Mouse (Mus musculus): ENCODE data around the gene Dhx38. TPM values are rescaled to one million over a fixed set of nuclear protein-coding genes. Genes with fewer than 3 reads are reported as not detected.

The Dhx38 gene
- polyA plus RNA-seq, 1 experiment = 19.3 TPM

- Histone ChIP-seq H3K79me2 (ENCODE audit: control insufficient read depth, insufficient read depth) (no peaks in the 10 kb centered on the region), H3K36me3 (ENCODE audit: control insufficient read depth, insufficient read depth) (no peaks in the 10 kb centered on the region), H3K4me3 (peak overlapping the region; percentile 78), H3K27me3 (ENCODE audit: control insufficient read depth, insufficient read depth, insufficient read length) (peaks cover 4% of the 10 kb centered on the region), H3ac (ENCODE audit: control insufficient read depth, insufficient read length) (peak overlapping the region; percentile 12), H3K4me2 (ENCODE audit: low read depth) (peak overlapping the region; percentile 91)
- no peak for TF ChIP-seq POLR2A (IDR thresholded peaks at IDR 0.05; ENCODE audit: insufficient read length, low read depth)
These were observed 42.0 kb upstream of the Dhx38 start for GRCm38 (mm10) chr8:109607650-109608049.

- TF ChIP-seq USF1 (IDR thresholded peaks at IDR 0.05; ENCODE audit: low read depth) (no peak), POLR2A (IDR thresholded peaks at IDR 0.05; ENCODE audit: insufficient read length, low read depth) (no peak), TCF12 (IDR thresholded peaks at IDR 0.05; ENCODE audit: insufficient read depth, poor library complexity, severe bottlenecking) (no peak), E2F4 (IDR thresholded peaks at IDR 0.05; ENCODE audit: insufficient read depth) (no peak), CEBPB (IDR thresholded peaks at IDR 0.05; ENCODE audit: insufficient read depth, poor library complexity, severe bottlenecking) (no peak), SRF (IDR thresholded peaks at IDR 0.05; ENCODE audit: control insufficient read depth, insufficient read length, low read depth) (no peak), MYOD1 (IDR thresholded peaks at IDR 0.05; ENCODE audit: control insufficient read depth in 1 of 3, insufficient read length in 2 of 3, low read depth in 2 of 3) (no peak), POLR2AphosphoS2 (IDR thresholded peaks at IDR 0.05; ENCODE audit: insufficient read length, low read depth) (no peak), MAX (IDR thresholded peaks at IDR 0.05; ENCODE audit: low read depth) (no peak), REST (IDR thresholded peaks at IDR 0.05; ENCODE audit: insufficient read depth, insufficient read length) (no peak), MYOG (IDR thresholded peaks at IDR 0.05; ENCODE audit: control insufficient read depth in 1 of 3, insufficient read depth in 1 of 3, insufficient read length in 2 of 3, low read depth in 2 of 3) (no peak), TCF3 (IDR thresholded peaks at IDR 0.05; ENCODE audit: insufficient read length, low read depth) (no peak)
- Histone ChIP-seq H3ac (ENCODE audit: control insufficient read depth, insufficient read length) (no peak overlapping the region), H3K4me3 (no peak overlapping the region)
These were observed 41.1 kb upstream of the Dhx38 start for GRCm38 (mm10) chr8:109606725-109607124.

GRCm38 (mm10) chr8:109595854-109596253 lies 30.2 kb upstream of the Dhx38 start:
- Histone ChIP-seq H3K36me3 (ENCODE audit: control insufficient read depth, insufficient read depth) (peaks cover 3% of the 10 kb centered on the region), H3K4me3 (no peak overlapping the region), H3K4me2 (ENCODE audit: low read depth) (no peak overlapping the region), H3K79me2 (ENCODE audit: control insufficient read depth, insufficient read depth) (no peaks in the 10 kb centered on the region), H3K27me3 (ENCODE audit: control insufficient read depth, insufficient read depth, insufficient read length) (no peaks in the 10 kb centered on the region), H3ac (ENCODE audit: control insufficient read depth, insufficient read length) (no peak overlapping the region)
- TF ChIP-seq SRF (IDR thresholded peaks at IDR 0.05; ENCODE audit: control insufficient read depth, insufficient read length, low read depth) (no peak), E2F4 (IDR thresholded peaks at IDR 0.05; ENCODE audit: insufficient read depth) (no peak), USF1 (IDR thresholded peaks at IDR 0.05; ENCODE audit: low read depth) (no peak), REST (IDR thresholded peaks at IDR 0.05; ENCODE audit: insufficient read depth, insufficient read length) (no peak), CEBPB (IDR thresholded peaks at IDR 0.05; ENCODE audit: insufficient read depth, poor library complexity, severe bottlenecking) (no peak), TCF3 (IDR thresholded peaks at IDR 0.05; ENCODE audit: insufficient read length, low read depth) (no peak), POLR2AphosphoS2 (IDR thresholded peaks at IDR 0.05; ENCODE audit: insufficient read length, low read depth) (no peak), MYOD1 (IDR thresholded peaks at IDR 0.05; ENCODE audit: control insufficient read depth in 1 of 3, insufficient read length in 2 of 3, low read depth in 2 of 3) (no peak), TCF12 (IDR thresholded peaks at IDR 0.05; ENCODE audit: insufficient read depth, poor library complexity, severe bottlenecking) (no peak), MAX (IDR thresholded peaks at IDR 0.05; ENCODE audit: low read depth) (no peak), POLR2A (IDR thresholded peaks at IDR 0.05; ENCODE audit: insufficient read length, low read depth) (no peak), MYOG (IDR thresholded peaks at IDR 0.05; ENCODE audit: control insufficient read depth in 1 of 3, insufficient read depth in 1 of 3, insufficient read length in 2 of 3, low read depth in 2 of 3) (no peak)

More at GRCm38 (mm10) chr8:109606725-109607124, 41.1 kb upstream of the Dhx38 start:
- H3K27me3 ChIP-seq (ENCODE audit: control insufficient read depth, insufficient read depth, insufficient read length) = peaks cover 4% of the 10 kb centered on the region
- no peak overlapping the region for H3K4me2 ChIP-seq (ENCODE audit: low read depth)
- no peaks in the 10 kb centered on the region for H3K79me2 ChIP-seq (ENCODE audit: control insufficient read depth, insufficient read depth)
- H3K36me3 ChIP-seq (ENCODE audit: control insufficient read depth, insufficient read depth) = no peaks in the 10 kb centered on the region

DNA sequence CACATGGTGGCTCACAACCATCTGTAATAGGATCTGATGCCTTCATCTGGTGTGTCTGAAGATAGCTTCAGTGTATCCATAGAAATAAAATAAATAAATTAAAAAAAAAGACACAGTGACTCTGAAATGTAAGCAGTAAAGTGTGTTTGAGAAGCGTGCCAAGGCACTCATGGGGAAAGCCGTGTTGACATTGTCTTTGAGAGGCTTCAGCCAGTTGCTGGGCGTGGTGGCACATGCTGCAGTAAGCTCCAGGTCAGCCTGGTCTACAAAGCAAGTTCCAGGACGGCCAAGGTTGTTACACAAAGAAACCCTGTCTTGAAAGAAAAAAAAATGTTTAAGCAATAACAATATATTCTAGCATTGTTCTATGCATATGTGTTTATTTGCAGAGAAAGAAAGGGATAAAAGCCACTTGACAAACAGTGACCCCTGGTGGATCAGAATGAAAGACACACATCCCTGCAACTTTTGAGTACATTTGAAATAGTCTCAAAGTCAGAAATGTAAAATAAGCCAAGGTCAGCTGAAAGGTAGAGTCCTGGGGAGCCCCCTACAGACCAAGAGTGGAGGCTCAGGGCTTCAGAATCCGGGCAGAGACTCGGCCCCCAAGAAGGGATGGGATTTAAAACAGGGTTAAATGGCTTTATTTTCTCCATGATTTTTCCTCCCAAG lies 27.6 kb upstream of the Dhx38 start:
- Histone ChIP-seq H3K4me3 (no peak overlapping the region), H3K27me3 (ENCODE audit: control insufficient read depth, insufficient read depth, insufficient read length) (no peaks in the 10 kb centered on the region), H3K4me2 (ENCODE audit: low read depth) (no peak overlapping the region), H3K79me2 (ENCODE audit: control insufficient read depth, insufficient read depth) (no peaks in the 10 kb centered on the region), H3ac (ENCODE audit: control insufficient read depth, insufficient read length) (no peak overlapping the region), H3K36me3 (ENCODE audit: control insufficient read depth, insufficient read depth) (peaks cover 3% of the 10 kb centered on the region)
- TF ChIP-seq TCF3 (IDR thresholded peaks at IDR 0.05; ENCODE audit: insufficient read length, low read depth) = no peak
- TF ChIP-seq MAX (IDR thresholded peaks at IDR 0.05; ENCODE audit: low read depth) = no peak
- TF ChIP-seq USF1 (IDR thresholded peaks at IDR 0.05; ENCODE audit: low read depth) = no peak
- no peak for TF ChIP-seq SRF (IDR thresholded peaks at IDR 0.05; ENCODE audit: control insufficient read depth, insufficient read length, low read depth)
- TF ChIP-seq TCF12 (IDR thresholded peaks at IDR 0.05; ENCODE audit: insufficient read depth, poor library complexity, severe bottlenecking) = no peak
- no peak for TF ChIP-seq REST (IDR thresholded peaks at IDR 0.05; ENCODE audit: insufficient read depth, insufficient read length)
- TF ChIP-seq E2F4 (IDR thresholded peaks at IDR 0.05; ENCODE audit: insufficient read depth) = no peak

DNA sequence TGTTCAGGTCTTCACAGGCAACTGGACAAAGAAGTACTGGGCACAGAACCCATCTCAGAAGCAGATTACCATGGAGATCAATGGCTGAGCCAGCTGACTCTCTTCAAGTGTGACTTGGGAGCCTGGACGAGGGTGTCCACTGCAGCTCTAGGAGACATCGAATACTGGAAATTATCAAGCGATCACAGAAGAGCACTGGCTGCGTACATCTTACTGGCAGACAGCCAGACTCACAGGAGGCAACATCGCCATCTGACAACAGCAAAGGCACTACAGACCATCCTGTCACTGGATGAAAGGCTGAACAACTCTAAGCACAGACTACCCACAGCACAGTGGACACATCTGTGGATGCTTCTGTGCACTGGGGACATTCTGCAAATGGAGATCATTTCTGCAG lies 26.5 kb upstream of the Dhx38 start:
- Histone ChIP-seq H3K4me3 (no peak overlapping the region), H3K36me3 (ENCODE audit: control insufficient read depth, insufficient read depth) (peaks cover 3% of the 10 kb centered on the region), H3ac (ENCODE audit: control insufficient read depth, insufficient read length) (no peak overlapping the region), H3K4me2 (ENCODE audit: low read depth) (no peak overlapping the region), H3K79me2 (ENCODE audit: control insufficient read depth, insufficient read depth) (no peaks in the 10 kb centered on the region), H3K27me3 (ENCODE audit: control insufficient read depth, insufficient read depth, insufficient read length) (no peaks in the 10 kb centered on the region)
- TF ChIP-seq REST (IDR thresholded peaks at IDR 0.05; ENCODE audit: insufficient read depth, insufficient read length) (no peak), MYOD1 (IDR thresholded peaks at IDR 0.05; ENCODE audit: control insufficient read depth in 1 of 3, insufficient read length in 2 of 3, low read depth in 2 of 3) (no peak), POLR2AphosphoS2 (IDR thresholded peaks at IDR 0.05; ENCODE audit: insufficient read length, low read depth) (no peak), MYOG (IDR thresholded peaks at IDR 0.05; ENCODE audit: control insufficient read depth in 1 of 3, insufficient read depth in 1 of 3, insufficient read length in 2 of 3, low read depth in 2 of 3) (no peak), USF1 (IDR thresholded peaks at IDR 0.05; ENCODE audit: low read depth) (no peak), POLR2A (IDR thresholded peaks at IDR 0.05; ENCODE audit: insufficient read length, low read depth) (no peak), MAX (IDR thresholded peaks at IDR 0.05; ENCODE audit: low read depth) (no peak), TCF12 (IDR thresholded peaks at IDR 0.05; ENCODE audit: insufficient read depth, poor library complexity, severe bottlenecking) (no peak), TCF3 (IDR thresholded peaks at IDR 0.05; ENCODE audit: insufficient read length, low read depth) (no peak), SRF (IDR thresholded peaks at IDR 0.05; ENCODE audit: control insufficient read depth, insufficient read length, low read depth) (no peak), E2F4 (IDR thresholded peaks at IDR 0.05; ENCODE audit: insufficient read depth) (no peak), CEBPB (IDR thresholded peaks at IDR 0.05; ENCODE audit: insufficient read depth, poor library complexity, severe bottlenecking) (no peak)
